Mouse (Mus musculus) regulatory T cell (primary cell): ENCODE data around the gene Srrm3.

ENCODE experiments used
- in situ Hi-C: fragments of 300-600 bp; cut with MboI, MseI; formaldehyde crosslinking; loops from one replicate; pipeline ENCODE4 v1.15.1; 2025; ENCODE audit warnings: high pct_unique_total_duplicates

Gene Srrm3

DNA sequence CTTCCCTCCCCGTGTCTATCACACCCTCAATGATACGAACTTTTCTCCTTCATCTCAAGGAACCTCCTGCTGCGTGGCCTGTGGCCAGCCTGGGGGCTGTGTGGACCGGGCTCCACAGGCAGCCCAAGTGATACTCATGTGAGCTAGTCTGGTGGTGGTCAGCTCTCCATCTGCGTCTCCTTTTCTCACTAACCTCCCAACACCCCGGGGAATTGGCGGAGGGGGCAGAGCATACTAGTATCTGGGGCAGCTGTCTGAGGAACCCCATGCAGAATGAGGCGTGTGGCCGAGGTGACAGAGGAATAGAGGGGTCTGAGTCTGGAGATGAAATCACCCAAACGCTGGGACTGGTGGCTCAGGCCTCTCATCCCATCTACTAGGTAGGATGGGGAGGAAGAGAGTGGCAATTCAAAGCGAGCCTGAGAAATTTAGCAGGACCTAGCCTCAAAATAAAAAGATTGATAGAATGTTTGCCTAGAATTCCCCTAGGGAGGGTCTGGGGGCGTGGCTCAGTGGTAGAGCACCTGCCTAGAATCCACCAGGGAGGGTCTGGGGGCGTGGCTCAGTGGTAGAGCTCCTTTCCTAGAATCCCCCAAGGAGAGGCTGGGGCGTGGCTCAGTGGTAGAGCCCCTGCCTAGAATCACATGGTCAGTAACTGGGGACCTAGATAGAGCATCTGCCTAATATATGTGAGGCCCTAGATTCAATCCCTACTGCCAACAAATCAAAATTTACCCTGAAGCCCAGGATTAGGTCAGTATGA is 63.2 kb downstream of the Srrm3 start:
- in situ Hi-C loops = no loop called here

DNA sequence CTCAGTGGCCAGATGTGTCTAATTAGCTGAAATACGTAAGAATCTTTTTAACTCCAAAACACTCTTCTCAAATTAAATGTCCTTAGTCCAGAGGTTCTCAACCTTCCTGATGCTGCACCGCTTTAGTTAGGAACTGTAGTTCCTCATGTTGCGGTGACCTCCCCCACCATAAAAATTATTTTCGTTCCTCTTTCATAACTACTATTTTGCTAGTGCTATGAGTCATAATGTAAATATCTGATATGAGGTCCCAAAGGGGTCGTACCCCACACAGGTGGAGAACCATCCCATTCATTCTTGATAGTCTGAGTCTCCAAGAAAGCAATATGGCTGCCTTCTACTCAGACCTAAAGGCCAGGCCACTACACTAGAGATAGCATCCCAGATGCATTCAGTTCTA is 63.8 kb downstream of the Srrm3 start:
- in situ Hi-C loops = no loop called here

DNA sequence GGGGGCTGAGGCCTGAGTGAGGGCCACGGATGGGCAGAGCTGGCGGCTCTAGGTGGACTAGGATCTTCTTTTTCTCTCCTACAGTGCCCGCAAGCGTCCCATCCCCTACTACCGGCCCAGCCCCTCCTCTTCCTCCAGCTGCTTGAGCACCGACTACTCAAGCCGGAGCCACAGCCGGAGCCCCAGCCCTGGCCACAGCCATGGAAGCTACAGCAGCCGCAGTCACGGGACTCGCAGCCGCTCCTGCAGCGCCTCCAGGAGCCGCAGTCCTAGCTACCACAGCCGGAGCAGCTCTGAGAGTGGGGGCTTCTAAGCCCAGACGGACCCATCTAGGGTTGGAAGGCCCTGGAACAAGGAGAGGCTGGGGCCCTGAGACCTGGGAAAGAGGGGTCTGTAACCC is 66.3 kb downstream of the Srrm3 start:
- in situ Hi-C loops = no loop called here

DNA sequence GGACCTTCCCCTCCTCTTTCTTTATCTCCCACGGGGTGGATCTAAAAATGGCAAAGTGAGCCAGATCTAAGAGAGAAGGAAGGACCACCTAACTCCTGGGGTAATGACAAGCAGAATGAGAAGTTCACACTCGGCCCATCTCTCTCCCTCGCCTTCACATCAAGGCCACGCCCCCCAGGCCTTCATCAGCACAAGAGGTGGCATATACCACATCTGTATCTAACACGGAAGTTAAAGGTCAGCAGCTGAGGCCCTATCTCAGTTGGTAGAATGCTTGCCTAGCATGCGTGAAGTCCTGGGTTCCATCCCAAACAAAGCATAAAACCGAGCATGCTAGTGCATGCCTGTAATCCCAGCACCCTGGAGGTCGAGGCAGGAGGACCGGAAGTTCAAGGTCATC is 67.1 kb downstream of the Srrm3 start:
- in situ Hi-C loops = no loop called here

DNA sequence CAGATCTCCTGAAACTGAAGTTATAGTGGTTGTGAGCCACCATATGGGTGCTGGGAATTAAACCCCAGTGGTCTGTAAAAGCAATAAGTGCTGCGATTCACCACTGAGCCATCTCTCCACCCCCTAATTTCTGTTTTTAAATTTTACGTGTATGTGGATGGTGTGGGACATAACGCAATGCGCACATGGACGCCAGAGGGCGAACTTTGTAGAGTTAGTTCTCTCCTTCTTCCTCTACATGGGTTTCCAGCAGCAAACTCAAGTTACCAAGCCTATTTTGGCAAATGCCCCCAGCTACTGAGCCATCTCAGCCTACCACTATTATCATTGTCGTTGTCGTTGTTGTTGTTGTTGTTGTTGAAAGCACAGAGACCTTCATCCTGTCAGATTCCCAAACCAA is 70.5 kb downstream of the Srrm3 start:
- in situ Hi-C loops = no loop called here

DNA sequence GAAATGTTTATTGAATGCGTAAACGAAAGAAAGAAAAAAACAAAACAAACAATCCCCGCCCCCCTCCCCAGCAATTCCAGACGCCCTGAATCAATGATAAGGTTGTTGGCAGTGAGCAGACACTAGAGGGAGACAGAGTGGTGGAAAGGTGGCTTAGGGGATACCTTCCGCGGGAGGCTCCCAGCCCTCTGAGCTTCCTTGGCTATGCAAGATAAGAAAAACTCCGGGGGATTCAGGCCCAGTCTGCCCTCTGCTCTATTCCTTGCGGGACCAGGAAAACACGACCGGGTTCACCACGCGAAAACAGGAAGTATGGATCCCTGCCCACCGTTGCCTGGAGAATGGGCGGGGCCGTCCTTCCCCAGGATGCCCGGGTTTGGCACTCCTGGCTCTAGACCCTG is 71.1 kb downstream of the Srrm3 start:
- in situ Hi-C loops = no loop called here

DNA sequence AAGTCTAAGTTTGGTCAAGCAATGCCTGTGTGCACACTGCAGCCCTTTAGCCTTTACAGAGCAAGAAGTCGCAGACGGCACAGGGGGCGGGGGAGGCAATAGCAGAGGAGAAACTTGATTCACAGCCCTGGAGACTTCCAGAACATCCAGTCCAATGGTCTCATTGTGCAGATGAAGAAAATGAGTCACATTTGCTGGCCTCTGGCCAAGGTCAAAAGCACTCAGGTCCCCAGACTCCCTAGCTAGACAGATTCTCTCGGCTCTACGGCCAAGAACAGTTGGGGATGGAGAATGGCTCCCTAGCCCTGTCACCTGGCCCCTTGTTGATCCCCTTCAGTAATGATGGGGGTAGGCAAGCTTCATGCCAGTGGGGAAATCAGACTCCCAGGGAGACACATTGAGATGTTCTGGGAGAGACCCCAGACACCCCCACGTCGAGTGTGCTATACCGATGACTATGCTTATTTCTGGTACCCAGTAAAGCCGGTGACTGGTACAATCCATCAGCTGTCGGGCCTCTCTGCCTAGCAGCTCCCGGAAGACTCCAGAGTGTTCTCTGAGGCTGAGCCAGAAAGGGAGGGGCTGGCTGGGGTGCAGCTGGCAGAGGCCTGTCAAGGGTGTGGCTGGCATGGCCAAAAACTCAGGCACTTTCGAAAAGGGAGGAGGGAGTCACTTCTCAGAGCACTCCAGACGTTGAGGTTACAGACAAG is 72.9 kb downstream of the Srrm3 start:
- in situ Hi-C loops = no loop called here

DNA sequence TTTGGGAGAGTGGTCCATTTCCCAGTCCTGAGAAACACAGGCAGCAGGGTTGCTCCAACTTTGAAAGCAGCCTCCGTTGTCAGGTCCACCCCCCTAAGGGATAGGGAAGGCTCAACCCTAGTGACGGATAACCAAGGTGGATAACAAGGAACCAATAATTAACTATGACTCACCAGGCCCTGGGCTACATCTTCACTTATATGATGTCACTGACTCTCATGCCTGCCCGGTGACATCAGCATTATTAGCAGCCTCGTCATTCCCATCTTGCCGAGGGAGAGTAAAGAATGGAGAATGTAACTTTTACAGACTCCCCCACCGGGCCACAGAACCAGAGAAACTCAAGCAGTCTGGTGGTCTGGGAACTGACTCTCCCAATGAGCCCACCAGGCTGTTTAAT is 78.0 kb downstream of the Srrm3 start:
- in situ Hi-C loops = no loop called here

DNA sequence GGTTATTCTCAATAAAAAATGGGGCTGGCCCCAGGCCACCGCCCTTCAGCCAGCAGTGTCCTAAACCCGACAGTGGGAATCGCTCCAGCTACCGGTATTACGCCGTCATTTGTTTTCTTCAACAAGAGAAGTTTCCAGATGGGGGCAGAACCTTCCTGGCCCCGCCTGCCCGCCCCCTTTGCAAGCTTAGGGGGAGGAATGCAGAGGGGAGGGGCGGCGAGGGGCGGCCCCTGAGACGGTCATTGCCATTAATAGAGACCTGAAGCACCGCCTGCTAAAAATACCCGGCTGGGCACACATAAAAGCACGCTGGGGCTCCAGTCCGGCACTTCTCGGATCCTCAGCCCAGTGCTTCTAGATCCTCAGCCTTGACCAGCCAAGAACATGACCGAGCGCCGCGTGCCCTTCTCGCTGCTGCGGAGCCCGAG is 81.0 kb downstream of the Srrm3 start, which contains the start of gene Hspb1:
TSS of gene Hspb1 (plus strand) at position 245 of the 428 bp plus-strand sequence.
- in situ Hi-C loops = no loop called here

DNA sequence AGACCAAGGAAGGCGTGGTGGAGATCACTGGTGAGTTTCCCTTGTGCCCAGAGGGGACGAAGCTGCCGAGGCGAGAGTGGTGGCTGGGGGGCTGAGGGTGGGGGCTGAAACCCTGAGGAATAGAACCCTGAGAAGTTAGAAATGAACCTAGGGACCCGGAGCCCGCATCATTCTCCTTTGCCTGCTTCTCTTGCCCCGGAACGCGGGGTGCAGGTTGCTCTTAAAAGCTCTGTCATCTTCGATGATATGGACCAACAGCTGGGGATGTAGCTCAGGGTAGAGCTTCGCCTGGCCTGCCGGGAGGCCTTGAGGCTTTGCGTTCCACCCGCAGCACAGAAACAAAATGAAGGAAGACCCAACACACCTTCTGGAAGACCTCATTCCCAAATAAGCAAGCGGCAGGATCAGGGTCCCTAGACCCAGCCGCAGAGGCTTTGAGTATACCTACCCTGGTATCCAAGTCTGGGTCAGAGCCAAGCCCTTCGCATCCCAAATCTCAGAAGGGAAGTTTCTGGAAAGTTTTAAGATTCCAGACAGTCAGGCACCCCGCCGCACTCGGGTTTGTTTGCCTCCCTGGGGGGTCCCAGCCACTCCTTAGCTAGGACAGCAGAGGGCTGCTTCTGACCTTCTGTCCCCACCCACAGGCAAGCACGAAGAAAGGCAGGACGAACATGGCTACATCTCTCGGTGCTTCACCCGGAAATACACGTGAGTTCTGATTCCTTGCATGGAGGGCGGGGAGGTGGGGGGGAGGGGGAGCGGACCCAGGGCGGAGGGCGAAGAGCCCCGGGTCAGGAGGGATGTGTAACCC is 81.9 kb downstream of the Srrm3 start:
- in situ Hi-C loops = no loop called here

DNA sequence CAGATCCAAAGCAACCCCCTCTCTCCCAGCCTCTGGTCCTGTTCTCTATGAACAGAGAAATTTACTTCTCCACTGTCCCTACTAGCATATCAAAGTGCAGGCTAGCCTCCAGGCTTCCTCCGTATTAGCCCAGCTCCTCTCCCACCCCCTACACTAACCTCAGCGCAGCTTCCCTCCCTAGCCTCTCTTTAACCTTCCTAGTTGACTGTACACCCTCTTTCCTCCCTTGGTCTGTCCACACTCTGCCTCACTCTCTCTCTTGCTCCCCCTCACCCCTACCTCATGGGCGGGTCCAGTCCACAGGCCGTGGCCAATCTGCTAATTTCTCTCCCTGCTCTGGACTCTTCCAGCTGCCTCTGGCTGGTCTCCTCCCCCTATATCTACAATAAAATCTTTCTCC is 83.6 kb downstream of the Srrm3 start:
- in situ Hi-C loops = no loop called here

DNA sequence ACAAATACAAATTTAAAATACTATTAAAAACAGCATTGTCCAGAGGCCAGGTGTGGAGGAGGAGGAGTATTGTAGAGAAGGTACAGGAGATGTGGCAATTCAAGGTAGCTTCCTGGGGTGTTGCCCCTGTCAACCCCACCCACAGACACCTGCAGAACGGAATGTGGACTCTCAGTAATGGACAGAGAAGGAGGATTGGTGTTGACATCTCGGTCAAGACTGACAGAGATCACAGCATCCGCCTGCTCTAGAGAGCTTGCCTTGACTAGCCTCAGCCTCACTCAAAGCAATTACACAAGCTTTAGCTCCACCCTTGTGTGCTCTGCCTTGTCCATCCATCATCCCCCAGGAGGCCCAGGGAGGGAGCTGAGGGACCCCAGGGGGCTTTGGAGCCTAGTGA is 84.2 kb downstream of the Srrm3 start:
- in situ Hi-C loops = no loop called here

DNA sequence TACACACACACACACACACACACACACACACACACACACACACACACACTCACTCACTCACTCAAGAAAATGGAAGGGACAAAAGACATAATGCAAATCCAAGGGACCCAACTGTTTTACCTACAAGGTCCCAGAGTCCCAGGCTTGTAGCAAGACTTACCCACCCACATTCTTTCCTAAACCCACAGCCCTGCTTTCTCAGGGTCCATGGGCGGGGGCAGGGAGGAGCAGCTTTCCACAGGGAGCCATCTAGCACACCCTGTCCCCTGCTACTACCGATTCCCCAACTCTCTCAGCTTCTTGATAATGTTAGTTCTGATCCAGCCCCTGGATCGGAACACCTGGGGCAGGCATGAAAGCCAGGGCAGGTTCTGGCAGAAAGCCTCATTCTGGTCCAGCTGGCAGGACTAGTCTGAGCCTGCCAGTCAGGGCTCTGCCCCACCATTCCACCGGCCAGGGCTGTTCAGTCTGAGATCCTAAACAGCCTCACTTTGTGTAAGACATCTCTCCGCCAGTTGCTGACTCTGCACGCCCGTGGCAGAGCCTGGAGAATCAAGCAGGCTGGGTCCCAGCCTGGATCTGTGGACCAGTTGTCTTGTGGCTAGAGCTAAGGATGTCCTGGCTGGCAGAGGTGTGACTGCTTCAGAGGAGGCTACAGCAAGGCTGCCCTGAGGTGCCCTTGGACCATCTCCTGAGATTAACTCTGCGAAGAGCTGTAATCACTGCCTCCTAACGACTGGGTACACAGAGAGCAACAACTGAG is 86.1 kb downstream of the Srrm3 start:
- in situ Hi-C loops = no loop called here

DNA sequence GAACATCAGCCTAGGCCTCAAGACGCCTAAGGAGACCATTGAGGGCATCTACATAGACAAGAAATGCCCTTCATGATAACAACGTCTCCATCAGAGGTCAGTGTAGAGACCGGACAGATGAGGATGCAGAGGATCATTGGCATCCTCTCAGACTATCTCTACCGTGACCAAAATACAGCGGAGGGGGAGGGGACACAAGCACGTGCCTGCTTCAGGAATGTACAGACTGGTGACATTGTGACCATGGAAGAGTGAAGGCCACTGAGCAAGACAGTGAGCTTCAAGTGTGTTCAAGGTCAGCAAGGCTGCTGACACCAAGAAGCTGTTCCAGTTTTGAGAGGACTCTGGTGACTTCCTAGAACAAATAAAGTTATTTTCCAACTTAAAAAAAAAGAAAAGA is 88.3 kb downstream of the Srrm3 start:
- in situ Hi-C loops = no loop called here

DNA sequence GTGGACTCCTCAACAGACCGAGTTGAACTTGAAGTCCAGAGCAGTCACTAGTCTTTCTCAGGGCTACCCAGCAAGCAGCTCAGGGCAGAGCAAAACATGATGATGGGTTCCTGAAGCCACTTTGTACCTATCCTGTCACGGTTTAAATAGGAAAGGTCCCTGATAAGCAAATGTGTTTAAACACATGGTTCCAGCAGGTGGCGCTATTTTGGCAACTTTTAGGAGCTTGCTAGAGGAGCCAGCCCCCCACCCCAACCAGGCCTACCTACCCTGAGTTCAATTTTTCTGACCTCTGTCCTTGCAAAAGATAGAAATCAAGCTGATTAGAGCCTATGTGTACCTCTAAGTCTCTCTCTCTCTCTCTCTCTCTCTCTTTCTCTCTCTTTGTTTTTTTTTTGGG is 91.3 kb downstream of the Srrm3 start:
- in situ Hi-C loops = no loop called here

DNA sequence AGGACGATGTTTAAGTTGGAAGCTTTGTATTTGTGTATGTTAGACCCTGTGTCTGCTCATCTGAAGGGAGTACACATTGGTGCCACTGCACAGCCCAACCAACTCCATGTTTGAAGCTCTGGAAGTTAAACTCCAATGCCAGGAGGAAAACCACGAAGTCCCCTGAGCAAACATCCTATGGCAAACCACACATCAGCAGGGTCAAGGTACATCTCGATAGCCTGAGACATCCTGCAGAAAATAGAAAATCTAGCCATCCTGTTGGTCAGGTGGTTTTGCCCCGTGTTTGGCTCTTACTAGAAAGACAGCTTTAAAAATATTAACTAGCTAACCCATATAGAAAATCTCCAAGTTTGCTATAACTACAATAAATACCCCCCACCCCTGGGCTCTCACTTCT is 92.3 kb downstream of the Srrm3 start:
- in situ Hi-C loops = no loop called here

DNA sequence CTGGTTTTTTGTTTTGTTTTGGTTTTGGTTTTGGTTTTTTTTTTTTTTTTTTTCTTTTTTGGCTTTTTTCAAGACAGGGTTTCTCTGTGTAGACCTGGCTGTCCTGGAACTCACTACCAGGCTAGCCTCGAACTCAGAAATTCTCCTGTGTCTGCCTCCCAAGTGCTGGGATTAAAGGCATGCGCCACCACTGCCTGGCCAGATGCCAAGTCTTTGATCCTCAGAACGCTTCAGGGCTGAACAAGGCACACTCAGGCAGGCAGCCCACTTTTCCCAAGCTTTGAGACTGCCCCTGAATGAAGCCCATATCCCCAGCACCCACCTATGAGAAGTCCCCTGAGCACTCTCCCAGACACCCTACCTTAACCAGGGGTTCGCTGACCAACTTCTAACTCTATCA is 93.1 kb downstream of the Srrm3 start:
- in situ Hi-C loops = no loop called here

DNA sequence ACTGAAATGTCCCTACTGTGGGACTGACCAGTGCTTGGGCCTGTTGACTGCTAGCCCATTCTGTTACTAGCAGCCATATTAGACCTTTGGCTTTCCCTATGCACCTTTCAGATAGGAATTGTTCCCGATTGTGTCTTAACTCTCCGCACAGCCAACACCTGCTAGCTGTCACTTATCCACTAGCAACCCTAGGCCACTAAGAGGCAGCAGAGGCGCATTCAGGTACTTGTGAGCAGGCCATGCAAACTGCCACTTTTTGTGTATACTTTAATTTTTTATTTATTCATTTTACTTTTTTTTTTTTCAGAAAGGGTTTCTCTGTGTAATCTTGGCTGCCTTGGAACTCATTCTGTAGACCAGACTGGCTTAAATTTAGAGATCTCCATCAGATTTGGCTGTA is 94.0 kb downstream of the Srrm3 start:
- in situ Hi-C loops = no loop called here

DNA sequence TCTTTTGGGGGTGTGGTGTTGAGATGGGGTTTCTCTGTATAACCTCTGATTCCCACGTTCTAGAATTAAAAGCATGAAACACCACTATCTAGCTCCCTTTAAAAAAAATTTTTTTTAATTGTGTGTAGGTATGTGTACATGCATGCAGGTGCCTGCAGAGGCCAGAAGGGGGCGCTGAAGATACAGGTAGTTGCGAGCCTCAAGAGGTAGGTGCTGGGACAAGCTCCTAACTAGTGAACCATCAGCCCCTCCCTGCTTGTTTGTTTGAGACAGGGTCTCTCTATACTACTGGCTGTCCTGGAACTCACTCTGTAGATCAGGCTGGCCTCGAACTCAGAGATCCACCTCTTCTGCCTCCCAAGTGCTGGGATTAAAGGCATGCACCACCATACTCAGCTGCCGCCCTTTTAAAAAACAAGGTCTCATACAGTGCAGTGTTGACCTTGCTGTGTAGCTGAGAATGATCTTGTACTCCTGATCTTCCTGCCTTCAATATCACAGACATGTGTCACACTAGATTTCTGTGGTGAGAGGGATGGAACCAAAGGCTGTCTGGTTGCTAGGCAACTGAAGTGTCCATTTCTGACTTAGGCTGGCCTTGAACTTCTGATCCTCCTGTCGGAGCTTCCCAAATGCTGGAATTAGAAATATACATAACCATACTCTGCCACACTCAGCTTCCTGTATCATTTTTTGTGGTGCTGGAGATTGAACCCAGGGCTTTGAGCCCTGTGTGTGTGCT is 94.8 kb downstream of the Srrm3 start:
- in situ Hi-C loops = no loop called here

DNA sequence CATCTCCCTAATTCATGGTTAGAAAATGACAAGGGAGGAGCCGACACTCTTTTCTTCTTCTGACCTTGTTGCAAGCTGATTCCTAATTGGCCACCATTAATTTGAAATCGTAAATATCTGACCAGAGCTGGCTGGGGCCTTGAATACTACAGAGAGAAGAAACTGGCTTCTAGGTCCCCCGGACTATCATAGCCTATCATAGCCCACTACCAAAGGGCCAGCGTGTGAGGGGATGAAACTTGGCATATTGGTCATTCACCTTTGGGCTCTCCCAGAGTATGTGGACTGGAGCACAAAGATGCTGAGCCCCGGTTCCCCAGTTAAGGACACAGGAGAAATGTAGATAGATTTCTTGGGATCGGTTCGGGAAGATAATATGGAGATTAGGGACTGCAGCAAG is 96.4 kb downstream of the Srrm3 start:
- in situ Hi-C loops = no loop called here

DNA sequence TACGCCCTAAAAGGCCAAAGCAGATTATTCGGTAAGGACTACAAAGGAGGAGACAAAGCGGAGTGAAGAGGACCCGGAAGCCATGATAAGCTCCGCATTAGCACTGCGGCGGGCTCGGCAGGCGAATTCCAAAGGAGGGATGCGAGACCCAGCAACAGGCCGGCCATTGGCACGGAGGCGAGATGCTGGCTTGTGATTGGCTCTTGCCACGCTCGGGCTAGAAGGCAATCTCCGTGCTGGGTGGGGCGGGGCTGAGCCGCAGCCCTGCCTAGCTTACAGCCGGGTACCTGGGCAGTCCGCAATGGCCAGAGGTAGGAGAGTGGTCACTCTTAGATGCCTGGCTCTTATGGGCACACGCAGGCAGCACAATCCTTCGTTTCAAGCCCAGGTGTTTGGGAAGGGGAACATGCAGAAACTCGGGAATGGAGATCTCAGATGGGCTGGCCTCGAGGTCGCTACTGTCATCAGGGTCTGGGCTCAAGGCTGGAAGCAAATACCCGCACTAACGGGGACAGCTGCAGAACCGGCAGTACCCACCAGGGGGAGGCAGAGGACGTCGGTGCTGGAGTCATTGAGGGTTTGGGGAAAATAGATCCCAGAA is 97.0 kb downstream of the Srrm3 start:
- in situ Hi-C loops = no loop called here
